Mouse (Mus musculus): ENCODE data around the gene Cyp27a1.

The Cyp27a1 gene

DNA sequence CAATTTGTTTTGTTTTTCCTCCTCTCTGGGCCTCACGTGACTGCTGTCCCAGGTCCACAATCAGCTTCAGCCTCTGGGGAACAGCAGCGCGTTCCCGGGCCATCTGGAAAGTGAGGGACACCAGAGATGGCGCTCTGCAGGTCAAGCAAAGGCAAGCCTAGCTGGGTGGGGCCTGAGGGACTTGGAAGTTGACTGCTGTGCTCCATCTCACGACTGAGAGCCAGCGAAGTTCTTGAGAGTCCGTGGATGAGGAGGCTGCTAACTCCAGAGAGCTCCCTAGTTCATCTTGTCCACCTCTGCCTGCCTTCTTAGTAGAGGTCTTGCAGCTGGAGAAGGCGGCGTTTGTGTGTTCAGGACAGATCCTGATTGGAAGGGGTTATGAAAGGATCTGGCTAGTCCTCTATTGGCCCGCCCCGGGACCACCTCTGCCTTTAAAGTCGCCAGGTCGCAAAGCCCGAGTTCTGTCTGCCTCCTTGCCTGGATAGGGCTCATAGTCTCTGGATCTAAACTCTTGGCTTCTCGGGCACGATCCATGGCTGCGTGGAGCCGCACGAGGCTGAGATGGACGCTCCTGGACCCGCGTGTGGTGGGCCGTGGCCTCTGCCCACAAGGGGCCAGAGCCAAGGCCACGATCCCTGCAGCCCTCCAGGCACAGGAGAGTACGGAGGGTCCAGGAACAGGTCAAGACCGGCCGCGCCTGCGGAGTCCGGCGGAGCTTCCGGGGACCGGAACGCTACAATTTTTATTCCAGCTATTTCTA lies at the start of gene Cyp27a1:
Gene Cyp27a1 (plus strand): TSS at position 476 of the 760 bp plus-strand sequence.
- peak; percentile 5 for DNase-seq (ENCODE audit: low spot score)

DNA sequence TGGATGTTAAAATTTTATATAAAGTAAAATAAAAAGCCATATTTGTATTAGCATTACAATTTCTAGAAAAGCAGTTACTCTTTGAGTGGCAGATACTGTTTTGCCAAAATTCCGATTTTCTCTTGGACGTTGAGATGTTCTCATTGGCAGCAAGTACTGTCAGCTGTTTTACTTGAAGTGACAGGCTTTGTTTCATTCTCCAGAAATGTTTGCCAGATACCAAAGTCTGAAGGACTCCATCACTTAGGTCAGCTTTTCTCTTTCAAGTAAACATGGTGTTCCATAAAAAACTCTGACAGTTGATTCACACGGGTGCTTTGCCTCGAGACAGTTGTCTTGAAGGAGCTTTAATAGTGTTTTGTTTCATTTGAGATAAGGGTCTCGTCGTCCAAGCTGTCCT lies 48.2 kb upstream of the Cyp27a1 start:
- DNase-seq (ENCODE audit: low spot score), result no peak

DNA sequence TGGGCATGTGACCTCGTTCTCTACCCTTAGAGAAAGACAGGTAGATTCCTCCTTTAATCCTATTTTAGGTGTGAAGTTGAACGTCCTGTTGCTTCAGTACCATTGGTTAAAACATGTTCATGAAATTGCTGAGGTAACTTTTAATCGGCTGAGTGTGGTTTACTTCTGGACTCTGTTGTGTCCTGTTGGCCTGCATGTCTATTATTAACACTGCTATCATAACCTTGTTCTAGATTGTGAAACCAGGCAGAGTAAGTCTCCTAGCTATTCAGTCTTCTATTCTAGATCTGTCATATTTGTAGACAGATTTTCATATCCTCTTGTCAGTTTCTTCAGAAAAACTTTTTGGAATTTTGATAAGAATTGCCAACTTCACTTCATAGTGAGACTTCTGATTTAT lies 45.0 kb upstream of the Cyp27a1 start:
- no peak for DNase-seq (ENCODE audit: low spot score)

DNA sequence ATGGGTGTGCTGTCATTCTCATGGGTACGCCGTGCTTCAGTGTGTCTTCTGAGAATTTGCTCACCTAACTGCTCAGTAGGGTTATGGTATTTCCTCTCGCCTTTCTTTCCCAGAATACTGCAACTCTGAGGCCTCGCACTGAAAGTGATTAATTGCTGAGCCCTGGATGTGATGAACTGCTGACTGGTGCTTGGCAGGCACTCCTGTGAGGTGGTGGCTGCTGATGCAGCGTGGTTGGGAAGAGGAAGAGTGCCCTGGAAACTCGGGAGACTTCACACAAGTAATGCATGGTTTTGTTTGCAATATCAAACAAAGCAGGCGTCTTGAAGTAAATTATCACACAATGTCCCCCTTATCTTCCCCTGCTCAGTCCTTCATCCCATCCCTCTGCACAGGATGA lies 40.6 kb upstream of the Cyp27a1 start:
- DNase-seq (ENCODE audit: low spot score), result no peak

DNA sequence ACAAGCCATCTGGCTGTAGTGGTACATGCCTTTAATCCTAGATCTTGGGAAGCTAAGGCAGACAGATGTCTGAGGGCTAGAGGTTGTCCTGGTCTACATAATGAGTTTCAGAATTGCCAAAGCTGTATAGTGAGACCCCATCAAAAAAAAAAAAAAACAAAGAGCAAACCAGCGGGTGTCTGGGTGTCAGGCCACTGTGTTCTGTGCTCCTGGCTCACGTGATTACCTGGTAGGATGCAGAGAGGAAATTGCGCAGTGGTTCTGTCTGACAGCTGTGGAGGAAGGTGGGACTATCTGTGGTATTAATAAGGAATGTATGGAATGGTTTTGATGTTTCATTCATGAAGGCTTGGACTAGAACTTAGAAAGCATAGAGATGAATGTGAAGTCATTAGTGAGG lies 36.5 kb upstream of the Cyp27a1 start:
- no peak for DNase-seq (ENCODE audit: low spot score)

DNA sequence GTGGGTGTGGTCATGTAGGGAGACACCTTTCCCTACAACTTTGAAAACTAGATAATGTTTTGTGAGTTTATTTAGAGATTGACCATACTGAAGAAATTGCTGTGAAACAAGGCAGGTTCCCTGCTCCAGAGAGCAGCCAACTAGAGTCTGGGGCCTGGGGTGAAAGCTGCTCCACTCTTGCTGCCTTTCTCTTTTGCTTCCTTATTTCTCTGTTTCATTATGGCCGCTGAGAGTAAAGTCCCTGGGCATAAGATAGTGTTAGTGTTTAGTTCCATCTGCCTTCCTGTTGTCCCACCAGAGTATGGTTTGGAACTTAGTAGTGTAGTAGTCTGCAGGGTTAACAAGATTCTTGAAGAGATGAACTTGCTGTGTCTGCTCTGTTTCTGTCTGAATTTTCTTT lies 35.5 kb upstream of the Cyp27a1 start:
- DNase-seq (ENCODE audit: low spot score), result no peak

DNA sequence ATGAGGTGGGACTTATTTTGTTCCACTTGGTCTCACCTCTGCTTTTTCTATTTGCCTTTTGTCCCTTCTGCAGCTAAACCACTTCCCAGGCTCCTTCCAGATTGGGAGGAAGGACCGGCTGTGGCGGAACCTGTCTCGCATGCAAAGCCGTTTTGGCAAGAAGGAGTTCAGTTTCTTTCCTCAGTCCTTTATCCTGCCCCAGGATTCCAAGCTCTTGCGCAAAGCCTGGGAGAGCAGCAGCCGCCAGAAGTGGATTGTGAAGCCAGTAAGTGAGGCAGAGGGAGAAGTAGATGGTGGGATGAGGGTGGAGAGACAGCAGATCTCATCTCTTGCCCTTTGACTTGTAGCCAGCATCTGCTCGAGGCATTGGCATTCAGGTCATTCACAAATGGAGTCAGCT lies 26.2 kb upstream of the Cyp27a1 start:
- no peak for DNase-seq (ENCODE audit: low spot score)

DNA sequence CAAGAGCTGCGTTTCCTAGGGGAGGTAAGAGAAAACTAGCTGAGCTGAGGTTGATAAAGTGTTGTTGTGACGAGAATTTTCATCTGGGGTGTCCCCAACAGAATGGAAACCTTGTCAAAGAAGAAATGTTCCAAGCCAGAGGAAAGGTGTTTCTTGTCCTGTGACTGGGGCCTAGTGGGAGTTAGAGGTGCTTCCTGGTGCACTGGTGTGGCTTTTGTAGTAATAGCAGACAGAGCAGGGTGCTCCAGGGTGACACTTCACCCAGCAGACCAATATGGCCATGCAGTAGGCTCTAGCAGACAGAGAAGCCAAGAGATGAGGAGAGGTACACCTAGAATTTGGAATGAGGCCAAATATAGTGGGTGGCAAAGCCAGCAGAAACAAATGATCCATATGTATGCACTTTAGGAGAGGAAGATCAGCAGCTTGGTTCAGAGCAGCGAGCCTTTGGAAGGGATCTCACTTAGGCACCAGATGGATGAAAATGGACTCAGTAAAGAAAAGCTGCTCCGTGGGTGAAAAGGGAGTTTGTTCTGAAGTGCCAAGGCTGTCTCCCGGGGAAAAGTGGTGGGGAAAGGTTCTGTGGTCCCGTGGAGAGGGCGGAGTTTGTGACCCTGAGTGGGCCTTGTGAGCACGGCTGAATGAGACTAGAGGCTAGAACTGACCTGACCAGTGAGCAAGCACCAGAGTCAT lies 19.3 kb upstream of the Cyp27a1 start:
- no peak for DNase-seq (ENCODE audit: low spot score)

DNA sequence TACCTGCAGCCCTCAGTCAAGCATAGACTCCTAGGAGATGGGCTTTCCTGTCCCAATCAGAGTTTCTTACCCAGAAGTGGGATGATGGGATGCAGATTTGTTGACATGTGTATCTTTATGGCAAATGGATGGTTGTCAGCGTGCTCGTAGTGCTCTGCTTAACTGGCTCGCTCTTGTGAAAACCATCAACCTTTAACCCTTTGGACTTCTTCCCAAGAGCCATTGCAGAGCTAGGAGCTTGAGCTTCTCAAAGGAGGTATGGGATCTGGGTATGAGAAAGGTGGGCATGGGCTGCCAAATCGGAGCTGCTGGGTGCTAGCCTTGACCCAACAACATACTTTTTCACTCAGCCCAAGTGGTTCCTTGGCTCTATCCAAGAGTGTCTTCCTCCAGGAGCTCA lies 17.5 kb upstream of the Cyp27a1 start:
- DNase-seq (ENCODE audit: low spot score), result no peak

DNA sequence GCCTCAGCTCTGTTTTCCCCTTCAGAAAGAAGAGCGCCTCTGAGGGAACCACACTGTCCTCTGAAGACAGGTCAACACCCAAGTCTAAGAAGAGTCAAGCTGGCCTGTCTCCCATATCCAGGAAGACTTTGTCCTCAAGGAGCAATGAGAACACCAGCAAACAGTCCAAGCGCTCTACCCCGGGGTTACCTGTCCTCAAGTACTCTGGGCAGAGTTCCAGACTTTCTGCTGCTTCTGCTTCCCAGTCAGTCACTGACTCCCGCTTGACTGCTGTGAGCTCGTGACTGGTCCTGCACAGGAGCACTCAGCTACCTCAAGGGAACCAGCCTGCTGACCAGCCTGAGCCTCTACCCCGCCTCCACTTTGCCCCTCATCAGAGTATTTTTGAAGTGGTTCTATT lies 16.0 kb upstream of the Cyp27a1 start:
- no peak for DNase-seq (ENCODE audit: low spot score)

DNA sequence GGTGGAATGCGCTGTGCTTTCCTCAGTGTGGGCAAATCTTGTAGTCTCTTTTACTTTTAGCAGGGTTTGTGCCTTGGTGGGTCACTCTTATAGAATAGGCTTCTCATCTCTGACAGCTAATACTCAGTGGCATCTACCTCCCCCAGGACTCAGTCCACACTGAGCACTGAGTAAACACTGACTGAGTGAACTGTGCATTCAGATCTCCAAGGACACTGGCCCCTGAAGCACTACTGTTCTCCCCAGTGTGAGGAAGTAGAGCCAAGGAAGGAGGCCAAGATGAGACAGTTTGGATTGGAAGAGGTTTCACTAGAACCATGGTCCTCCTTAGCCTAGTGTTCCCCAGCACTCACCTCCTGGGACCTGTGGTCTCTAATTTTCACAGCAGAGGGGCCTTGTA lies 15.0 kb upstream of the Cyp27a1 start:
- DNase-seq (ENCODE audit: low spot score), result no peak

DNA sequence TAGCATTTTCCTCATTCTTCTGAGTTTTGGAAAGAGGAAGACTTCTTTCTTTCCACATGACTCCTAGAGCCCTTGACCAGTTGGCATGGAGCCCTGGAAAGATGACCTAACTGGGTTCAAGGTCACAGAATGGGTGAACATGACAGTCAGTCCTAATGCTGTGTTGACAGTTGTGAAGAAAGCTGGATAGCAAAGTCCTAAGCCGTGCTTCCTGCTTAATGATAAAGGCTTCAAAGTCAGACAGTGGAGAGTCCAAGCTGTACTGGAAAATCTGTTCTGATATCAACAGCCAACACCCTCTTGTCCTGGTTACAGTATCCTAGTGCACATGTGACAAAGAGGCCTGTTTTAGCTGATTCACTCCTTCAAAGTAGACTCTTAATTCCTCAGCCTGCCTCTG lies 14.6 kb upstream of the Cyp27a1 start:
- no peak for DNase-seq (ENCODE audit: low spot score)

DNA sequence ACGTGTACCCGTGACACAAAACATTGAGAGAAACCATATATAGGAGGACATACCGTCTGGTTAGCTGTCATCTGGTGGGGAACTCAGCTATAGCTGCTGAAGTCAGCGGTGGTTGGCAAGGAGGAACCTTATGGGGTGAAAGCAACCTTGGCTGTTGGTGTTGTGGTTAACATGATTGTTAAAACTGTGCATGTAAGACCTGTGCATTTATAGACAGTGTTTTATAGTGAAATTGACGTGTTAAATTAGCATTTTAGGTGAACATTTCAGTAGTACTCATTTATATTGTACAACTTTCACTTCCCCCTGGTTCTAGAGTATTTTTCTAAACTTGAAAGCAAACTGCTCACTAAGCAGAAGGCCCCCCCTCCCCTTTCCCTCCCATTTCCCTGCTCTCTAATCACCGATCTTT lies 11.2 kb upstream of the Cyp27a1 start:
- no peak for DNase-seq (ENCODE audit: low spot score)

DNA sequence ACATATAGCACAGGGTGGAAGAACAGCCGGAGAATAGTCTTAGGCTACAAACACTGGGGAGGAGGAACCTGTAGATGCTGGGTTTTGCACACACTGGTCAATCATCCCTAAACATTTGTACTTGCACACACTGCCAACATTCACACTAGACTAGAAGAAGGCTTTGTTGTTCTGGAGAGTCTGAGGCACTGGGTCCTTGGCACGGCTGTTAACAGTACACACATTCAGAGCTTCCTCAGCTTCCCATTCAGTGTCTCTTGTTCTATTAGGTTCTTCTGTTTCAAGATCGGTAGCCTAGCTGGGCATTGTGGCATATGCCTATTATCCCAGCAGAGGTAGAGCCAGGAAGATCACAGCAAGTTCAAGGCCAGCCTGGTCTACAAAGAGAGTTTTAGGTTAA lies 9.2 kb upstream of the Cyp27a1 start:
- peak; percentile 22 for DNase-seq (ENCODE audit: low spot score)

DNA sequence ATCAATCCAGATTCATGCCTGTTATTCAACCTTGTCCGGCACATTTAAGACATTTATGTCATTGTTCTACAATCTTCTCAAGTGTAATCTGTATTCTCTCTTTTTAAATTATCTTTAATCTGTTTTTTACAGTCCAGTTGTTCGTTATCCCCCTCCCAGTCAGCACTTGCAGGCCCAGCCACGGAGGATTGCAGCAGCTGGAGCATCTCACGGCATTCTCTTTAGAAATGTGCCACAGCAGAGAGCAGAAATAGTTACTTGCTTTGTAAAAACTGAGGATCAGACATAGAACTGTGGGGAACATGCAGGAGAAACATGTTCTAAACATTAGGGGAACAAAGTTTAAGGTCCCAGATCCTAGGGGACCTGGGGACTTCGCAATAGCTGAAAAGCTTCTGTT lies 8.4 kb upstream of the Cyp27a1 start:
- no peak for DNase-seq (ENCODE audit: low spot score)

DNA sequence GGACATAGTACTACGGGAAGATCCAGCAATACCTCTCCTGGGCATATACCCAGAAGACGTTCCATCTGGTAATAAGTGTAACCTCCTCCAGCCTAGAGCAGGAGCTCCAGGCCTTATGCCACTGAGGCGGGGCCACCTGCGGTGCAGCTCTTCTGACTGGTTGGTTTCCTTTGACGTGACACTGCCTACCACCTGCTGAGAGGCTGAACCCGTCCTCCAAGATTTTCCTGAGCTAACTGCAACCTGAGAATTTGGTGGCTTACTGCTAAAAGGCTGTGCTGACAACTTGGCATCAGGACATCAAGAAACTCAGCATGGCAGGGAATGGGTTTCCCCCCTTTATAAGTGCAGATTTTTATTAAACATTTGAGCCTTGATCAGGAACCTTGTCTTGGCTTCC lies 3.8 kb upstream of the Cyp27a1 start:
- no peak for DNase-seq (ENCODE audit: low spot score)

DNA sequence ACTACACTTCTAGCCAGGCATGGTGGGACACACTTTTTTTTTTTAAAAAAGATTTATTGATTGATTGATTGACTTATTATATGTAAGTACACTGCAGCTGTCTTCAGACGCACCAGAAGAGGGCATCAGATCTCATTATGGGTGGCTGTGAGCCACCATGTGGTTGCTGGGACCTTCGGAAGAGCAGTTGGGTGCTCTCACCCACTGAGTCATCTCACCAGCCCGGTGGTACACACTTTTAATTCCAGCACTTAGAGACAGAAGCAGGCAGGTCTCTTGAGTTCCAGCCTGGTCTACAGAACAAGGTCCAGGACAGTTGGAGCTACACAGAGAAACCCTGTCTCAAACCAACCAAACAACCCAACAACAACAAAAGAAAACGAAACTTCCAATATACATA lies 1.3 kb upstream of the Cyp27a1 start:
- no peak for DNase-seq (ENCODE audit: low spot score)

DNA sequence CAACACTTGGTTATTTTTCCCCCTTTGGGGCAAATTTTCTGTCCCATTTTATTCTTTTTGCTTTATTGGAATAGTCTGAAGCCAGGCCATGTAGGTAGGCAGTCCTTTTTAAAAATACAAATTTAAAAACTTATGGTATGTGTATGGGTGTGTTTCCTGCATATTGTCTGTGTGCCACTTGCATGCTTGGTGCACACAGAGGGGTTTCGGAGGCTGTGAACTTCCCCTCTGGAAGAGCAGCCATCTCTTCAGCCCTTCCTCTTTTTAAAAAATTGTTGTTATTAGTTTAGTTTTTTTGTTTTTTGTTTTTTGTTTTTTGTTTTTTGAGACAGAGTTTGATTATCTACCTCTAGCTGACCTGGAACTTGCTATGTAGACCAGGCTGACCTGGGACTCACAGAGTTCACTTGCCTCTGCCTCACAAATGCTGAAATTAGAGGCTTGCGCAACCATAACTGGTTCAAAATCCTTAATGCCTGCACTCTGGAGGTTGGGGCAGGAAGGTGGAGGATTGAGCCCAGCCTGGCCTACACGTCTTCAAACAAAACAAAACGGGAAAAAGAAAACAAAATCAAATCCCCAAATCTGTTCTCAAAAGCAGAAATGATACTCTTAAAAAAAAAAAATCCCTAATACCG lies 794 bp upstream of the Cyp27a1 start:
- no peak for DNase-seq (ENCODE audit: low spot score)

DNA sequence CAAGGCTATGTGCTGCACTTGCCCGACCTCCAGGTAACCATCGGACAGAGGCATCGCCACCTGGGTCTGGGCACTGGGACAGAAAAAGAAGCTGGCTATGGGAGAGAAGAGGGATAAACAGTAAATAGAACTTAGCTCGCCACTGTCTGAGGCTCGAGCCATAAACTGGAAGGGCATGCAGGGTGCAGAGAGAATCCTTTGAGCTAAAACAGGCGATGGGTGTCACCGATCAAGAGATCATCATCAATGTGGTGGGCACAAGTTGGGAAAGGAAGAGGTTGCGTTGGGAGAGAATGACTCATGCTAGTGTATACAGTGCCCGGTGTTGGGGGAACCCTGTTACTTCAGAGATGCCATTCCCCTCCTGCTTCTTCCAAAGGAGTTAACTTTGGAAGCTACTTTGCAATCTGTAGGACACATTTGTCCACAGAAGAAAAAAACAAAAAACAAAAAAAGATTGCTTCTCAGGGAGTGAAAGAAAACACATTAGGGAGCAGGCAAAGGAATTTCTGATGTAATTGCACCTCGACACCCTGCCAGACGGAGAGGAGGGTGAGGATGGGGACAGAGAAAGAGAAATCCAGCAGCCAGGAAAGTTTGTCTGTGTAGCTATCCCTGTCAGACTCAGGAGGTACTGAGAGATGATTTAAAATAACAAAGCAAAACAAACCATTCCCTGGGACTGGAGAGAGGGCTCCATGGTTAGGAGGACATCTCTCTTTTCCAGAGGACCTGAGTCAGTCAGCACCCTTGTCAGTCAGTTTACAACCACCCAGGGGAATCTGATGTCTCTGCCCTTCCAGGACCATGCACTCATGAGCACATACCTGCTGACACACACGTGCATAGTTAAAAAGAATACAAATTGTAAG lies 721 bp downstream of the Cyp27a1 start:
- DNase-seq (ENCODE audit: low spot score), result no peak

DNA sequence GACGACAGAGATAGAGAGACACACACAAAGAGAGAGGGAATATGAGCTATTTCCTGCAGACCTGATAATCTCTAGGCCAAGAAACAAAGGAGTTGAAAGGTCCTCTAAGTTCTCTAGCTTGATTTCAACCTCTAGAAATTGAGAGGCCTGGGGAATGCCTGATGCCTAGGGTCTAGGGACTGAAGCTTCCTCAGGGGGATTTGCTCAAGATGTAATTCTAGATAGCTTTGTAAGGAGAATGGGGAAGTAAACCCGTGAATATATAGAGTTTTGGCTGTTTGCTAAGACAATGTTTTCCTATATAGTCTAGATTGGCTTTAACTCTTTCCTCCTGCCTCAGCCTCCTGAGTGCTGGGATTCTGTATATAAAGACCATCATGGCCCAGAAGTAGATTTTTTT lies 1.6 kb downstream of the Cyp27a1 start:
- no peak for DNase-seq (ENCODE audit: low spot score)

DNA sequence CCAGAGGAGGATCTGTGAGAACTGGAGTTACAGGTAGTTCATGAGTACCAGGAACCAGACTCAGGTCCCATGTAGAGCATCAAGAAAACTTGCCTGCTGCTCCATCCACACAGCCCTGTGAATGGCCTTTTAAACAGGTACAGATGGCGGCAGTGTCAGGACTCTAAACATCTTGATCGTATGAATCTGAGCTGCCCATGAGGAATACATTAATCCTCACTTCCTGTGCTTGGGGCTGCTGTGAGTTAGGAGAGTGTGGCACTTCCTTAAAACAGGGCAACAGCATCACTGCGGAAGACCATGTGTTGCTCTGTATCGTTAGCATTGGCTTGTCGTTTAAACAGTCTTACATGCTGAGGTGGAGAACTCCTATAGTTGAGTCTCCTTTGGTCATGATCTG lies 2.1 kb downstream of the Cyp27a1 start:
- DNase-seq (ENCODE audit: low spot score), result no peak

DNA sequence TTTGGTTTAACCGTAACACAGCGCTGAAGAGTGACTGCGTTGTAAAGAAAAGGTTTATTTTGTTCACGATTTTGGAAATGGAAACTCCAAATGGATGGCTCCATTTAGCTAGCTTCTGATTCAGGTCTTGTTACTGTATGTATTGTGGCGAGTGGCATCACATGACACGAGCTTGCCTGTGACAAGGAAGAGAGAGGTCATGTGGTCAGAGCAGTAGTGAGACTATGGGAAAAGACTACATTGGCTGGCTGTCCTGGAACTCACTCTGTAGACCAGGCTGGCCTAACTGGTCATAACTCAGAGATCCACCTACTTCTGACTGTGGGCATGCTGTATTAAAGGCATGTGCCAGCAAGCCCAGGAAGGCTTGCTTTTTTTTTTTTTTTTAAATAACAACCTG lies 2.5 kb downstream of the Cyp27a1 start:
- no peak for DNase-seq (ENCODE audit: low spot score)

Data from left cerebral cortex, adult 11 months (tissue).